ENCODE assay signal across 13 mouse cellular contexts in genomic region chr1:56983771-56984482, GRCm38 (mm10). TPM values are rescaled to one million over a fixed set of nuclear protein-coding genes. Genes with fewer than 3 reads are reported as not detected.
DNase-seq lines count a peak whose midpoint lies in the region; ATAC-seq and TF ChIP-seq lines count a peak whose summit lies in the region.
"Had no signal": no experiment of that assay in that cellular context is flagged by ENCODE, and none has a peak within 500 bp of the region (broad histone marks: within the 10 kb centered on the region; RNA-seq: fewer than 3 reads in every experiment).

No protein-coding gene starts in this region.

- H3K4me3 ChIP-seq in embryonic facial prominence, embryonic 11.5 days (ENCODE audit: low read depth, low read length), result 0 out of 2 replicates have a peak overlapping the region, but pooled peaks have one; percentile 12
- 0 out of 2 replicates have a peak overlapping the region, but pooled peaks have one; percentile 1 for H3K4me3 ChIP-seq in hindbrain, embryonic 14.5 days (replicated peaks; ENCODE audit: low read length)
- 0 out of 2 replicates have a peak overlapping the region, but pooled peaks have one; percentile 5 for H3K4me3 ChIP-seq in midbrain, embryonic 15.5 days
- H3K4me3 ChIP-seq: heart, embryonic 13.5 days had no signal

- peak; percentile 6; the same call in 1 of the 2 replicates for TF ChIP-seq CTCF in brain, embryonic 14.5 days (IDR thresholded peaks at IDR 0.05; ENCODE audit: borderline replicate concordance, extremely low read depth, insufficient read depth, insufficient read length)

- no peak overlapping the region for H3K9ac ChIP-seq in embryonic facial prominence, embryonic 11.5 days (replicated peaks; ENCODE audit: low read length)
- H3K9ac ChIP-seq in hindbrain, embryonic 14.5 days, result no peak overlapping the region
- no peak overlapping the region for H3K9ac ChIP-seq in midbrain, embryonic 15.5 days
- H3K9ac ChIP-seq: heart, embryonic 13.5 days; liver, embryonic 14.5 days had no signal

- H3K27ac ChIP-seq in embryonic facial prominence, embryonic 11.5 days (replicated peaks; ENCODE audit: low read depth, low read length), result no peak overlapping the region
- no peak overlapping the region for H3K27ac ChIP-seq in hindbrain, embryonic 14.5 days
- no peak overlapping the region for H3K27ac ChIP-seq in midbrain, embryonic 15.5 days
- H3K27ac ChIP-seq: heart, embryonic 13.5 days; liver, embryonic 14.5 days had no signal

- 2% methylated on average over 25 of the region's 25 CpGs for WGBS in embryonic facial prominence, embryonic 11.5 days
- WGBS in hindbrain, embryonic 14.5 days, result 1% methylated on average over 25 of the region's 25 CpGs
- WGBS in midbrain, embryonic 15.5 days, result under 1% methylated on average over 25 of the region's 25 CpGs

- TF ChIP-seq POLR2A in brain, embryonic 14.5 days (IDR thresholded peaks at IDR 0.05; ENCODE audit: borderline replicate concordance, extremely low read depth, insufficient read depth, insufficient read length, poor library complexity, severe bottlenecking), result no peak

- peak; percentile 45; the same call in 1 of the 2 replicates for ATAC-seq in embryonic facial prominence, embryonic 11.5 days (replicated peaks; ENCODE audit: insufficient number of reproducible peaks, low FRiP score, low TSS enrichment, low read depth)
- peak; percentile 61 for ATAC-seq in hindbrain, embryonic 14.5 days (ENCODE audit: low FRiP score)
- peak; percentile 55 for ATAC-seq in midbrain, embryonic 15.5 days (replicated peaks)

- H3K36me3 ChIP-seq in embryonic facial prominence, embryonic 11.5 days (replicated peaks; ENCODE audit: control insufficient read depth, insufficient read depth, low read depth, low read length), result no peaks in the 10 kb centered on the region
- no peaks in the 10 kb centered on the region for H3K36me3 ChIP-seq in hindbrain, embryonic 14.5 days (replicated peaks; ENCODE audit: control insufficient read depth, insufficient read depth)
- no peaks in the 10 kb centered on the region for H3K36me3 ChIP-seq in midbrain, embryonic 15.5 days (replicated peaks)
- H3K36me3 ChIP-seq: heart, embryonic 13.5 days had no signal

- H3K27me3 ChIP-seq in embryonic facial prominence, embryonic 11.5 days (ENCODE audit: control insufficient read depth, insufficient read depth, low read length), result peaks cover 54% of the 10 kb centered on the region
- peaks cover 83% of the 10 kb centered on the region for H3K27me3 ChIP-seq in hindbrain, embryonic 14.5 days (ENCODE audit: control insufficient read depth, insufficient read depth, low read length)
- peaks cover 82% of the 10 kb centered on the region for H3K27me3 ChIP-seq in midbrain, embryonic 15.5 days (replicated peaks)

- intact Hi-C loops in gastrocnemius, postnatal 14 days (cut with DNase I; ENCODE audit: low total_unique reads), result no loop called here

- DNase-seq in brain, embryonic 14.5 days (ENCODE audit: low read depth), result peak; percentile 23
- no peak for DNase-seq in embryonic facial prominence, embryonic 11.5 days (ENCODE audit: low spot score)
- DNase-seq in hindbrain, embryonic 14.5 days (ENCODE audit: low spot score), result no peak
- DNase-seq in gastrocnemius, postnatal 14 days, result no peak
- DNase-seq in lung, adult 18-20 months, result no peak
- DNase-seq in Muller cell, postnatal 12 days (ENCODE audit: inconsistent ontology term), result no peak
- DNase-seq: adrenal gland, postnatal 25 days; cerebellum, adult 8-10 months; kidney, postnatal 10 days; thymus, postnatal 4 days had no signal

- H3K9me3 ChIP-seq in embryonic facial prominence, embryonic 11.5 days (replicated peaks; ENCODE audit: control insufficient read depth, low read length), result no peaks in the 10 kb centered on the region
- H3K9me3 ChIP-seq in hindbrain, embryonic 14.5 days (ENCODE audit: control insufficient read depth, low read length), result no peaks in the 10 kb centered on the region
- no peaks in the 10 kb centered on the region for H3K9me3 ChIP-seq in midbrain, embryonic 15.5 days
- H3K9me3 ChIP-seq: heart, embryonic 13.5 days had no signal

- no peak overlapping the region for H3K4me2 ChIP-seq in embryonic facial prominence, embryonic 11.5 days (ENCODE audit: low read depth, low read length)
- peak overlapping the region; percentile 17; the same call in 1 of the 2 replicates for H3K4me2 ChIP-seq in hindbrain, embryonic 14.5 days (replicated peaks)
- H3K4me2 ChIP-seq in midbrain, embryonic 15.5 days, result peak overlapping the region; percentile 17
- H3K4me2 ChIP-seq: heart, embryonic 13.5 days had no signal

- peaks cover 3% of the 10 kb centered on the region; the same call in 1 of the 2 replicates for H3K4me1 ChIP-seq in embryonic facial prominence, embryonic 11.5 days (ENCODE audit: control insufficient read depth, insufficient read depth, low read length)
- 0 out of 2 replicates have a peak, but pooled peaks cover 3% of the 10 kb centered on the region for H3K4me1 ChIP-seq in hindbrain, embryonic 14.5 days (replicated peaks; ENCODE audit: control insufficient read depth, insufficient read depth, low read length)
- H3K4me1 ChIP-seq in midbrain, embryonic 15.5 days, result peaks cover 7% of the 10 kb centered on the region

RNA-seq across cellular contexts. Expression of gene Satb2, which starts 5.5 kb away (rescaled TPM):
- 7.9 and 12.2 TPM in 2 replicates for polyA plus RNA-seq in brain, embryonic 14.5 days (2012; rRNA removed)
- 13.1 and 18.4 TPM in 2 replicates for polyA plus RNA-seq in embryonic facial prominence, embryonic 11.5 days (2014; fragmentation: Nextera tagmentation; extraction: Ambion mirVana)
- 0.96 and 1.2 TPM in 2 replicates for polyA plus RNA-seq in hindbrain, embryonic 14.5 days (2014; fragmentation: Nextera tagmentation; extraction: Ambion mirVana)
- 0.80 and 1.2 TPM in 2 replicates for polyA plus RNA-seq in midbrain, embryonic 15.5 days (2015; fragmentation: Nextera tagmentation; extraction: Ambion mirVana)
- total RNA-seq in gastrocnemius, postnatal 14 days (2021), result under 1 TPM; 0.35 to 0.40 TPM
